Mouse (Mus musculus): ENCODE data around the gene Pabpc6. TPM values are rescaled to one million over a fixed set of nuclear protein-coding genes. Genes with fewer than 3 reads are reported as not detected.

Pabpc6 gene
- polyA plus RNA-seq (2015; fragmentation: Illumina TruSeq; extraction: RNeasy Lipid Tissue Mini Kit (QIAGEN cat#74804); ENCODE audit: insufficient read depth, low replicate concordance), result not detected

GRCm38 (mm10) chr17:9669283-9669905, at the start of gene Pabpc6:
TSS of gene Pabpc6 (minus strand) at chr17:9669717.

Other genes with a start within 250 kb of the Pabpc6 start
- gene Gm17728, start 247.7 kb downstream of the Pabpc6 start, polyA plus RNA-seq (2015; fragmentation: Illumina TruSeq; extraction: RNeasy Lipid Tissue Mini Kit (QIAGEN cat#74804); ENCODE audit: insufficient read depth, low replicate concordance), result not detected

All from spleen, adult 10 weeks (tissue).